Mouse (Mus musculus): ENCODE results near the gene Baiap2l2. TPM values are rescaled to one million over a fixed set of nuclear protein-coding genes. Genes with fewer than 3 reads are reported as not detected.
A peak's percentile ranks its signal among the peaks of the same experiment; 100 is the strongest.

Gene Baiap2l2
- polyA plus RNA-seq, 1 experiment: 113 TPM

DNA sequence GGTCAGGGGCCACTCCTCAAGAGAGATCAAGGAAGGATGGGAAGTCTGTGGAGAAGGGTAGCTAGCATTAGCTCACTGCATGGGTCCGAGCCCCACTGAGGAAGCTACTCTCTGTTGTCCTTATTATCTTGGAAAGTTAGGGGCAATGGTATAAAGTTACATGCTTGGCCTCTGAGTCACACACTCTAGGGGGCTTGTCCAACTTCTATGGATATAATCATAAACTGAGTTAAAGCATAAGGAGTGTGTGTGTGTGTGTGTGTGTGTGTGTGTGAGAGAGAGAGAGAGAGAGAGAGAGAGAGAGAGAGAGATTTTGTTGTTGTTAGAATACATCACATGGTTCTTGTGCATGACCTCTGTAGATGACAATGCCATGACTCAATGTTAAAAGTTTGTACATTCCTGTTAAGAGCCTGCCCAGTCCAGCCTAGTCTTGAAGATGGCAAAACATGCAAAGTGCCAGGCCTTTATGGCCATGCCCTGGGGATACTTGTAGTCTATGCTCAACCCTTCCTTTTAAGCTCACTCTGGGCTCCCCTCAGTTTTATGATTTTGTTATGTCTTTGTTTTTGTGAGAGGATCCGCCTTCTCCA is 14.3 kb upstream of the Baiap2l2 start:
- DNase-seq: peak; percentile 12
- H3K4me1 ChIP-seq (ENCODE audit: control insufficient read depth, insufficient read depth, low read length): no peaks in the 10 kb centered on the region

DNA sequence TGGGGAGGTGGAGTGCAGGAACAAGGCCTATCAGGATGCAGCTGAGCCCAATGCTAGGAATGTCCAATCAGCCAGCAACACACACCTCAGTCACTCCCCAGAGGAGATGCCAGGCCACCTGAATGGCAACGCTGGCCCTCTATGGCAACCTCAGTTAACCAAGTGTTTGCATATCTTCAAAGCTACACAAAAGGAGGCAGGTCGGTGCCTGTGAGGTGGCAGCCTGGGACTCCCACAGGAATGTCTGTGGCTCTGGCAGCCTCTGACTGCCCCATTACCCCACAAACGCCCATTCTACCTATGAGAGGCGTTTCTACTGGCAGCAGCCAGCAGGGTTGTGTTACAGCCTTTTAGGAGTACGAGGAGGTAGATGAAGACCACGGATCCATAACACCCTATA is 13.2 kb upstream of the Baiap2l2 start:
- Histone ChIP-seq H3K27ac (ENCODE audit: insufficient read depth, low read depth, low read length) (no peak overlapping the region), H3K36me3 (ENCODE audit: control insufficient read depth, insufficient read depth, low read length) (no peaks in the 10 kb centered on the region), H3K4me3 (ENCODE audit: insufficient read depth, low read depth, low read length) (no peak overlapping the region), H3K4me1 (ENCODE audit: control insufficient read depth, insufficient read depth, low read length) (no peaks in the 10 kb centered on the region), H3K27me3 (replicated peaks; ENCODE audit: control insufficient read depth, insufficient read depth, low read length) (no peaks in the 10 kb centered on the region)
- DNase-seq: no peak
- 91% methylated on average over 6 of the region's 6 CpGs for WGBS
- TF ChIP-seq POLR2A (IDR thresholded peaks at IDR 0.05; ENCODE audit: low read depth, low read length) (no peak), CTCF (conservative IDR thresholded peaks at IDR 0.05; ENCODE audit: insufficient read depth, insufficient read length, low read depth, low read length) (no peak)

More for the DNA sequence above, 14.3 kb upstream of the Baiap2l2 start:
- H3K4me3 ChIP-seq (ENCODE audit: insufficient read depth, low read depth, low read length): no peak overlapping the region
- no peak for TF ChIP-seq CTCF (conservative IDR thresholded peaks at IDR 0.05; ENCODE audit: insufficient read depth, insufficient read length, low read depth, low read length)
- no peak for TF ChIP-seq POLR2A (IDR thresholded peaks at IDR 0.05; ENCODE audit: low read depth, low read length)
- H3K36me3 ChIP-seq (ENCODE audit: control insufficient read depth, insufficient read depth, low read length): no peaks in the 10 kb centered on the region
- no peaks in the 10 kb centered on the region for H3K27me3 ChIP-seq (replicated peaks; ENCODE audit: control insufficient read depth, insufficient read depth, low read length)
- 86% methylated on average over 2 of the region's 2 CpGs for WGBS
- H3K27ac ChIP-seq (ENCODE audit: insufficient read depth, low read depth, low read length): no peak overlapping the region

DNA sequence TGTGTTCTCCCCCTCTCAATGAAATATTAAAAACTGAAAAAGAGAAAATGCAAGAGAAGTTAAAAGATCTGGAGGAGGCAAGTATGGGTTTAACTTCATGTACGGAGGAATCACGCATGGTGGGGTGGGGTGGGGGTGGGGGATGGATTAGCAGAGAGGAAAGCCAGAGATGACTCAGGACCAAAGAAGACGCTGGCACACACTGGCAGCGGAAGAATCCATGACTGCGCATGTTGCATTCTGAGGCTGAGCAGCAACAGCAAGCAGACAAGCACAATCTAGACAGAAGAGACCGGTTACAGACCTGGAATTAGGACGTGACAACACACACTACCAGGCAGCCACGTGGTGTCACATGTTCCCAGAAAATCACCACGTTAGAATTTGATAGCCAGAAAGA is 7.4 kb upstream of the Baiap2l2 start:
- WGBS: 88% methylated on average over 9 of the region's 9 CpGs

DNA sequence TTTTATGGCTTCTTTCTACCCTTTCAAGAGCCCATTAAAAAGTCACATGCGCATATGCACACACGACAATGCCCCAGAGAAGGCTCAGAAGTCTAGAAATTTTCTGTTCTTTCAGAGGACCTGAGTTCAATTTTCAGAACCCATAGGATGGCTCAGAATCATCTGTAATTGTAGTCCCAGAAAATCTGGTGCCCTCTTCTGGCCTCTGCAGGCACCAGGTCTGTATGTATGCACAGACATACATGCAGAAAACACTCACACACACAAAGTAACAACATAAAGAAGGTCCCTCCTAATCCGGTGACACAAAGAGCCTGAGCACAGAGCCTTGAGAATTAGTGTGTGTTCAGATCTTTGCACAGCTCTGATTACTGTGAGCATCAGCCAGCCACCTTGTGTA is 5.0 kb upstream of the Baiap2l2 start:
- 90% methylated on average over 3 of the region's 3 CpGs for WGBS
- no peak for DNase-seq
- H3K27me3 ChIP-seq (replicated peaks; ENCODE audit: control insufficient read depth, insufficient read depth, low read length): no peaks in the 10 kb centered on the region
- no peaks in the 10 kb centered on the region for H3K36me3 ChIP-seq (ENCODE audit: control insufficient read depth, insufficient read depth, low read length)
- peaks cover 15% of the 10 kb centered on the region for H3K4me1 ChIP-seq (ENCODE audit: control insufficient read depth, insufficient read depth, low read length)
- TF ChIP-seq CTCF (conservative IDR thresholded peaks at IDR 0.05; ENCODE audit: insufficient read depth, insufficient read length, low read depth, low read length) (no peak; the same call in 1 of the 2 replicates), POLR2A (IDR thresholded peaks at IDR 0.05; ENCODE audit: low read depth, low read length) (no peak)
- H3K27ac ChIP-seq (ENCODE audit: insufficient read depth, low read depth, low read length): no peak overlapping the region
- no peak overlapping the region for H3K4me3 ChIP-seq (ENCODE audit: insufficient read depth, low read depth, low read length)

More for the DNA sequence above, 7.4 kb upstream of the Baiap2l2 start:
- no peaks in the 10 kb centered on the region for H3K36me3 ChIP-seq (ENCODE audit: control insufficient read depth, insufficient read depth, low read length)
- no peaks in the 10 kb centered on the region for H3K27me3 ChIP-seq (replicated peaks; ENCODE audit: control insufficient read depth, insufficient read depth, low read length)
- TF ChIP-seq CTCF (conservative IDR thresholded peaks at IDR 0.05; ENCODE audit: insufficient read depth, insufficient read length, low read depth, low read length) (no peak), POLR2A (IDR thresholded peaks at IDR 0.05; ENCODE audit: low read depth, low read length) (no peak)
- no peaks in the 10 kb centered on the region for H3K4me1 ChIP-seq (ENCODE audit: control insufficient read depth, insufficient read depth, low read length)
- H3K4me3 ChIP-seq (ENCODE audit: insufficient read depth, low read depth, low read length): no peak overlapping the region
- DNase-seq: no peak
- no peak overlapping the region for H3K27ac ChIP-seq (ENCODE audit: insufficient read depth, low read depth, low read length)

DNA sequence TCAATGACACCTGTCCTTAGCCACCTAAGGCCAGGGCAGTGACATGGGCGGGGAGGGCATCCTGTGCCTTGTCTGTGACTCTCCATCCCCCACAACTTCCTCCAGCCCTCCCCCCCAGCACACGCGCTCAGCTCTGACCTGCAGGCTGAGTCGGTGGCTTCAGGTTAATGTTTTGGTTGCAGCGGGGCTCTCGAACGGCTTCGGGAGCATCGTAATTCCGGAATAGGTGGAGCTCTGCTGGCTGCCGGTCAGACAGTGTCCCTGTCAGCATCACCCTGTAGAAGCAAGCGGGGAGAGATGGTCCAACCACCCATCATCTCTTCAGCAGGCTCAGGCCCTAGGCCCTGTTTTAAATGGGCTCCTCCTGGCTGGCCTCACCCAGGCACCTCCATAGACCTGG is 4.1 kb upstream of the Baiap2l2 start:
- TF ChIP-seq CTCF (conservative IDR thresholded peaks at IDR 0.05; ENCODE audit: insufficient read depth, insufficient read length, low read depth, low read length) (no peak), POLR2A (IDR thresholded peaks at IDR 0.05; ENCODE audit: low read depth, low read length) (no peak)
- no peak overlapping the region for H3K4me3 ChIP-seq (ENCODE audit: insufficient read depth, low read depth, low read length)
- H3K27me3 ChIP-seq (replicated peaks; ENCODE audit: control insufficient read depth, insufficient read depth, low read length): no peaks in the 10 kb centered on the region
- H3K36me3 ChIP-seq (ENCODE audit: control insufficient read depth, insufficient read depth, low read length): no peaks in the 10 kb centered on the region
- WGBS: 77% methylated on average over 12 of the region's 12 CpGs
- no peak for DNase-seq
- H3K27ac ChIP-seq (ENCODE audit: insufficient read depth, low read depth, low read length): no peak overlapping the region
- H3K4me1 ChIP-seq (ENCODE audit: control insufficient read depth, insufficient read depth, low read length): peaks cover 19% of the 10 kb centered on the region

DNA sequence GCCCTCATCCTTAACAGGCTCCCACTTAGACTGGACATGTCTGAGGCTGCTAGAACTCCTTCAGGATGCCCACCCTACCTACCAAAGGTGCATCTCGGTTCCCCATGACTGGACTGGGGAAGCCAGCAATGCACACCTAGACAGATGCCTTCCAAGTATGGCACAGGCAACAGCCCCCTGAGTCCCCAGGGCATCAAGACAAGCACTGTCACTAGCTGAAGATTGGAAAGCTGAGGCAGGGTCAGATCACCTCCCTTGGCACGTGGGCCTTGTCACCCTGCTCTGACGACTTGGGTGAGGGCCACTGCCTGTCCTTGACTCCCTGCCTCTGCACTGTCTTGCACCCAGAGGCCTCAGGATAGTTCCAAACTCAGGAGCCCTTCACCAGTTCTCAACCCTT is 3.0 kb upstream of the Baiap2l2 start:
- Histone ChIP-seq H3K27ac (ENCODE audit: insufficient read depth, low read depth, low read length) (no peak overlapping the region), H3K27me3 (replicated peaks; ENCODE audit: control insufficient read depth, insufficient read depth, low read length) (no peaks in the 10 kb centered on the region), H3K4me3 (ENCODE audit: insufficient read depth, low read depth, low read length) (no peak overlapping the region), H3K4me1 (ENCODE audit: control insufficient read depth, insufficient read depth, low read length) (peaks cover 29% of the 10 kb centered on the region), H3K36me3 (ENCODE audit: control insufficient read depth, insufficient read depth, low read length) (no peaks in the 10 kb centered on the region)
- no peak for TF ChIP-seq POLR2A (IDR thresholded peaks at IDR 0.05; ENCODE audit: low read depth, low read length)
- DNase-seq: no peak
- WGBS: 85% methylated on average over 3 of the region's 3 CpGs

DNA sequence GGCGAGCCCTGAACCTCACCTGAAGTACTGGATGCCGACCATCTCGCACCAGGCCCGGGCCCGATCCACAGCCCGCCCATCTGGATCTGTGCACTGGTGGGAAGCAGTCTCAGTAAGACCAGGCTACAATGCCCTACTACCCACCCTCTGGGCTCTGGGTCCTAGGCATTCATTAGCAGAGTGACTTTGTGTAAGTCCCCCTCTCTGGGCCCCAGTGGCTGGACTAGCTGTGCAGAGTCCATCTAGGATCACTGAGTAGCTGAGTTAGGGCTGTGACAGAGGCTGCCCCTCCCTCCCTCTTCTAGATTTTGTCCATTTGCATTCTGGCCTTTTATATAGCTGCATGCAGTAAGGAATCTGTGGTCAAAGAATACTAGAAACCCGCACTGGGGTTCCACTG is 1.8 kb upstream of the Baiap2l2 start:
- Histone ChIP-seq H3K36me3 (ENCODE audit: control insufficient read depth, insufficient read depth, low read length) (no peaks in the 10 kb centered on the region), H3K4me3 (ENCODE audit: insufficient read depth, low read depth, low read length) (no peak overlapping the region), H3K27ac (ENCODE audit: insufficient read depth, low read depth, low read length) (no peak overlapping the region), H3K27me3 (replicated peaks; ENCODE audit: control insufficient read depth, insufficient read depth, low read length) (no peaks in the 10 kb centered on the region), H3K4me1 (ENCODE audit: control insufficient read depth, insufficient read depth, low read length) (peaks cover 39% of the 10 kb centered on the region)
- peak; percentile 46 for DNase-seq
- TF ChIP-seq POLR2A (IDR thresholded peaks at IDR 0.05; ENCODE audit: low read depth, low read length) (no peak), CTCF (conservative IDR thresholded peaks at IDR 0.05; ENCODE audit: insufficient read depth, insufficient read length, low read depth, low read length) (no peak)
- WGBS: 77% methylated on average over 7 of the region's 7 CpGs
